Mouse (Mus musculus): Measurements from ENCODE around the gene Tbc1d10a. TPM values are rescaled to one million over a fixed set of nuclear protein-coding genes. Genes with fewer than 3 reads are reported as not detected.

Tbc1d10a gene
- polyA plus RNA-seq, 1 experiment from 2014 or later, result 33.4 TPM

Small RNA genes lying within 50 kb of the gene (microRNA-seq; reads per million reads assigned to microRNA genes)
- 5.4 reads per million, percentile 22 among the genes with 10 or more reads in this experiment for gene Mir3060

Other genes starting within 250 kb of the Tbc1d10a start
- gene Pes1, start 222.8 kb upstream of the Tbc1d10a start, polyA plus RNA-seq (2015; fragmentation: Nextera tagmentation; extraction: Ambion mirVana), result 73.4 and 75.5 TPM in 2 replicates
- gene 4930556J24Rik, start 210.0 kb upstream of the Tbc1d10a start, polyA plus RNA-seq (2015; fragmentation: Nextera tagmentation; extraction: Ambion mirVana), result 0.21 and 0.30 TPM in 2 replicates
- gene Gal3st1, start 203.2 kb upstream of the Tbc1d10a start, polyA plus RNA-seq (2015; fragmentation: Nextera tagmentation; extraction: Ambion mirVana), result 1.6 and 2.6 TPM in 2 replicates
- gene Sec14l4, start 155.3 kb upstream of the Tbc1d10a start, polyA plus RNA-seq (2015; fragmentation: Nextera tagmentation; extraction: Ambion mirVana), result not detected in 2 replicates
- gene Sec14l3, start 121.9 kb upstream of the Tbc1d10a start, polyA plus RNA-seq (2015; fragmentation: Nextera tagmentation; extraction: Ambion mirVana), result 1.2 and 2.8 TPM in 2 replicates
- 8.8 and 10.3 TPM in 2 replicates for gene Mtfp1, start 91.3 kb upstream of the Tbc1d10a start, polyA plus RNA-seq (2015; fragmentation: Nextera tagmentation; extraction: Ambion mirVana)
- gene Sec14l2, start 63.4 kb upstream of the Tbc1d10a start, polyA plus RNA-seq (2015; fragmentation: Nextera tagmentation; extraction: Ambion mirVana), result 1.6 and 1.7 TPM in 2 replicates
- 51.7 and 52.6 TPM in 2 replicates for gene Rnf215, start 51.6 kb upstream of the Tbc1d10a start, polyA plus RNA-seq (2015; fragmentation: Nextera tagmentation; extraction: Ambion mirVana)
- 6.7 and 8.0 TPM in 2 replicates for gene Ccdc157, start 26.5 kb upstream of the Tbc1d10a start, polyA plus RNA-seq (2015; fragmentation: Nextera tagmentation; extraction: Ambion mirVana)
- gene Sf3a1, start 26.4 kb upstream of the Tbc1d10a start, polyA plus RNA-seq (2015; fragmentation: Nextera tagmentation; extraction: Ambion mirVana), result 59.4 and 60.6 TPM in 2 replicates
- 2.3 TPM in 2 replicates for gene Castor1, start 31.4 kb downstream of the Tbc1d10a start, polyA plus RNA-seq (2015; fragmentation: Nextera tagmentation; extraction: Ambion mirVana)
- 0.10 TPM in 1 of 2 replicates, not detected in the other for gene Osm, start 49.6 kb downstream of the Tbc1d10a start, polyA plus RNA-seq (2015; fragmentation: Nextera tagmentation; extraction: Ambion mirVana)
- 0.05 TPM in 1 of 2 replicates, not detected in the other for gene Lif, start 70.8 kb downstream of the Tbc1d10a start, polyA plus RNA-seq (2015; fragmentation: Nextera tagmentation; extraction: Ambion mirVana)

Measured in forebrain, embryonic 16.5 days (tissue).